Mouse (Mus musculus): ENCODE measurements around the gene Tspan31.
A peak's percentile ranks its signal among the peaks of the same experiment; 100 is the strongest.

Gene Tspan31

DNA sequence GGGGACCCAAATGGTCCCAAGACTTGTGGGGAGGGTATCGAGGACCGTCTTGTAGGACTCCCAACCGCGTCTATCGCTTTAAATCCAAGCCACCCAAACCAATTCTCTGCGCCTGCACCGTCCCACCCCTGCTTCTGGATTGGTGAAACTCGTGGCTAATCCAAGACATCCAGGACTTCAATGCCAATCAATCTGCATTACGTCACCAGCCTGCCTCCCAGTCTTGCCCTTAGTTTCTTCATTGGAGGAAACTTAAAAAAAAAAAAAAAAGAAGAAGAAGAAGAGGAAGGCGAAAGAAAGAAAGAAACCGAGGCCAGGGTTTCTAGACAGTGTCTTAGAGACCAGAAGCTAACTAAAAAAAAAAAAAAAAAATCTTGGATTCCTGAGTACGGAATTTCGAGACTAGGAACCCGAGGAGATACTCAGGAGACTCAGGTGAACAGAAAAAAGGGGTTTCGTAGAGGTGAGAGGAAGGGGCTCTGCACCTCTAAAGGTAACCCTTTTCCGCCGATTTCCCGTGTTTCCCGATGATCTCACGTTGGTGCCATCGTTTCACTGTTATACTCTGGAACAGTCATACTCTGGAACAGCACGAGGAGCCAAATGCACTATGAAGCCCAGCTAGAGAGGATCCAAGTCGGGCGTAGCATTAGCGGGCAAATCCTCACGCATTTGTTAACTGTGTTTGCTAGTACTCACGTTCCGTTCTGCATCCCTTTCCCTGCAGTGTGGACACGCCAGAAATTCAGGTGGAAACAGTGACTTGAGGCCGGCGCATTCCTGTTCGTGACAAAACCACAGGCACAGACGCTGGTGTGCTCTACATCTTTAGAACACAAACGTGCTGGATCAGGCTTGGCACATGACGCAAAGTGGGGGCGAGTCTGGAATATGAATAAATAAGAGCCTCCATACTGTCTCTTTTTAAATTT, at the start of gene Tspan31:
TSS of gene Tspan31 (minus strand) at position 75 of the 932 bp plus-strand sequence.
- DNase-seq (ENCODE audit: low read depth), result peak; percentile 95

DNA sequence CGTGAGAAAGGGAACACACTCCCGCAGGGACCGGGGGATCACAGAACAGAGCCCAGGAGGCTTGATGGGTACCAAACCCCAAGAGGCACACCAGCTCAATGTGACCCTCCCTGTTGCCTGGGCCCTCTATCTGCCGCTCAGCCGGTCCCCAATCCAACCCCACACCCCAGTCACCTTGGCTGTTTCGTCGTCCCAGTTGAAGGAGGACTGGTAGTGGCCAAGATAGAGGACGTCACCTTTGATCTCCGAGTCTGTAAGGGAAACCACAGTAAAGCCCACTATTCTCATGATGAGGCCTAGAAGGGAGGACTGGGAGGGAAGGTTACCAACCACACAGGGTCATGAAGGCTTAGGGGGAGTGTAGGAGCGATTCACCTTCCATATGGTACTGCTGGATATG, 49.2 kb upstream of the Tspan31 start:
- DNase-seq (ENCODE audit: low read depth), result no peak

DNA sequence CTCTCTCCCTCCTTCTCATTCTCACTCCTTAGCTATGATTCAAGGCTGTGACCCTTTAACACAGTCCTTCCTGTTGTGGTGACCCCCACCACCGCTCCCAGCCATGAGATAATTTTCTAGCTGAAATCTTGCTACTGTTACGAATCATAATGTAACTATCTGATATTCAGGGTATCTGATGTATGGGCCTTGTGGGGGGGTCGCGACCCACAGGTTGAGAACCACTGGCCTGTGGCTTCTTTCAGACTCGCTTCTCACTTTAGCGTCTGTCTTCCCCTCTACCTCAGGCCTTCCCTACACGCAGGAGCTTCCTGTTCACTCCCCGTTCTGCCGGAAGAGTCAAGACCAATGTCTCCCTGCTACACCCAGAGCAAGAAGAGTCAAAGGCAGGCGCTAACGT, 48.4 kb upstream of the Tspan31 start:
- DNase-seq (ENCODE audit: low read depth), result no peak

DNA sequence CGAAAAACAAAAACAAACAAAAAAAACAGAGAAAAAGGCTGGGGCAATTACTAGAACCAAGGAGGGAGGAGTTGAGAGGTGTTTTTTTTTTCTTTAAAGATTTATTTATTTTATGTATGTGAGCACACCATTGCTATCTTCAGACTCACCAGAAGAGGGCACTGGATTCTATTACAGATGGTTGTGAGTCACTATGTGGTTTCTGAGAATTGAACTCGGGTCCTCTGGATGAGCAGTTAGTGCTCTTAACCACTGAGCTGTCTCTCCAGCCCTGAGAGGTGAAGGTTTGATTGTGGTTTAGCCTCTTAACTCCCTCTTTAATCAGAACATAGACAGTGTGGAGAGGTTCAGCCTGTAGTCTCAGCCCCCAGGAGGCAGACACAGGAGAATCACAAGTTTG, 45.0 kb upstream of the Tspan31 start:
- no peak for DNase-seq (ENCODE audit: low read depth)

DNA sequence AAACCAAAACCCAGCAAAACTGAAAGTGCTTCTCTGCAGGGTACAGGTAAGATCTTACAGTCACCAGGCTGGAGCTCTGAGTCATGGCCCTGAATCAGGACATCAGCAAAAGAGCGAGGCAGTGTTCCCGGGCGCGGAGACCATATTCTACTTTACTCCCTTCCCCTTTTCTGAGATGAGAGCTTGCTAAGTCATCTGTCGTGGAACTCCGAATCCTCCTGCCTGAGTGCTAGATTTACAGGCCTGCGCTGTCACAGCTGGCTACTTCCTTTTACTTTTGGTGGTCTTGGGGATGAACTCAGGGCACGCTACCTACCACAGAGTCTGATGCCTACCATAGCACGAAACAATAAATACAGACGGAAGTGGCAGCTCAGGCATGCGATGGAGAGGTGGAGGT, 44.3 kb upstream of the Tspan31 start:
- DNase-seq (ENCODE audit: low read depth), result no peak

DNA sequence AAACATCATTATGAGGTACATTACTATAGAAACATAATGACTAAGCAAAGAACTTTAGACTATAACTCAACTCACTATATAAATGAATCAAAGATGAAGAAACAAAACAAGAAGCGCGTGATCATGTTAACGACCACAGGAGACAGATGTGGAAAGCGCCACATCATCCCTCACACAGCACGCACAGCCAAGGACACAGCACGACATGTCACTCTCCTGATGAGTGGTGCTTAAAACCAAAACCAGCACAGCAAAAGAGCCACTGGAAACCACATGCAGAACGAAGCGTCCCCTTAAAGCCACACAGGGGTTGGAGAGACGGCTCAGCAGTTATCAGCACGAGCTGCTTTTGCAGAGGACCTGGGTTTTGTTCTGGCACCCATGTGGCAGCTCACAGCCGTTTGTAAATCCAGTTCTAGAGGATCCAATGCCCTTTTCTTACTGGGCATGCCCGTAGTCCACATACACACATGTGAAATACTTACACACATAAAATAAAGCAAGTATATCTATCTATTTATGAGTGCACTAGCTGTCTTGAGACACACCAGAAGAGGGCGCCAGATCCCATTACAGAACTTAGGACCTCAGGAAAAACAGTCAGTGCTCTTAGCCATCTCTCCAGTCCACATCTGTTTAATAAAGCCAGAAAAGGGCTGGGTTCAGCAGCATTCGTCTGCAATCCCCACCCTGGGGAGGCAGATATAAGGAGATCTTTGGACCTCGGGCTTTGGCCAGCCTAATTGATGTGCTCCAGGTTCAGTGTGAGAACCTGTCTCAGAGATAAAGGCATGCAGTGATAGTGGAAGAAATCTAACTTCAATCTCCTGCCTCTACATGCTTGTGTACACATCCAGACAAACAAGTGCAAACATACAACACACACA, 41.2 kb upstream of the Tspan31 start:
- no peak for DNase-seq (ENCODE audit: low read depth)

DNA sequence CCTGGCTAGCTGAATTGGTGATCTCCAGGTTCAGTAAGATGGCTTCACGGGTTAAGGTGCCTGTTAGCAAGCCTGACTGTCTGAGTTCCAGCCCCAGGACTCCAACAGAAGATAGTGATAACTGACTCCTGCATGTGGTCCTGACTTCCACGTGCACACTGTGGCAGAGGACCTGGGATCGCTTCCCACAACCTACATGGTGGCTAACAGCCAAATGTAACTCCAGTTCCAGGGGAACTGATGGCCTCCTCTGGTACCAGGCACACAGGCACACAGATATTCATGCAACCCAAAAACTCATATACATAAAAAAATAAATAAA, 38.2 kb upstream of the Tspan31 start:
- DNase-seq (ENCODE audit: low read depth), result no peak

DNA sequence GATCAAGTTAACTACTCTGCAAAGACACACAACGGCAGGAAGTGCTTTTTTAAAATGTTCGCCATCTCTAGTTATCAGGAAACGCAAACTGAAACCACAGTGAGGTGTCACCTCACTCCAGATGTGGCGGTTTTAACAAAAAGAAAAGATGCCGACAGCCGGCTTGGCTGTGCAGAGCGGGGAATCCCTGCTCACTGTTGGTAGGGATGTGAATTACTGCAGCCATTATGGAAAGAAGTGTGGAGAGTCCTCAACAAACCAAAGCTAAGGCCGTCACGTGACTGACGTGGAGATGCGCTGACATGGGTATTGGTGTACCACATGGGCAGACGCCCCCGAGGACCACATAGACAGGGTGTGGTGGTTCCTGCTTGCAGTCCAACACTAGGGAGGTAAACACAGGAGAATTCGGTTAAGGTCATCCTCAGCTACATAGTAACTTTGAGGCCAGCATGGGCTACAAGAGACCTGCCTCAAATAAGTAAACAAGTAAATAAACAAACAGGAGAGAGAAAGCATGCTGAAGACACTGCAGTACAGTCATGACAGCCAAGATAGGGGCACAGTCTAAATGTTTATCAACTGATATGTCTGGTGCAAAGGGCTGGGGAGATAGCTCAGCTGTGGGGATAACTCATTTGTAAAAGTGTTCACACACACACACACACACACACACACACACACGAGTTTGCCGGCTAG, 37.6 kb upstream of the Tspan31 start:
- no peak for DNase-seq (ENCODE audit: low read depth)

DNA sequence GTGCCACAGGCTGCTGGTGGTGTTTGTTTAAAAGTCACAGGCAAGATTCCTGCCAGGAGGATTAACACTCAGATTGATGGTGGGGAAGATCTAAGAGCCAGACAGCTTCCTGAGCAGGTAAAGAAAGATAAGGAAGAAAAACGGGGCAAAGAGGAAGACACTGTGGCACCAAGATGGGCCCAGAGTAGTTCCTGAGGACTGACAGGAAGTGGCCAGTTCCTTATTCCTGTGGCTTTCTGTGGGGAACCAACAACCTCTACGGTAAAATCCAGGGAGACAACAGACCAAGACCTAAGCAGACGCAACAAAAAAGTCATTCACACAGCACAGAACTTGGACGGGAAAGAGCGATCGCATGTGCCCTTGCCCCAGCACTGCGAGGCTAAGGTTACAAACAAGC, 33.6 kb upstream of the Tspan31 start:
- DNase-seq (ENCODE audit: low read depth), result no peak

DNA sequence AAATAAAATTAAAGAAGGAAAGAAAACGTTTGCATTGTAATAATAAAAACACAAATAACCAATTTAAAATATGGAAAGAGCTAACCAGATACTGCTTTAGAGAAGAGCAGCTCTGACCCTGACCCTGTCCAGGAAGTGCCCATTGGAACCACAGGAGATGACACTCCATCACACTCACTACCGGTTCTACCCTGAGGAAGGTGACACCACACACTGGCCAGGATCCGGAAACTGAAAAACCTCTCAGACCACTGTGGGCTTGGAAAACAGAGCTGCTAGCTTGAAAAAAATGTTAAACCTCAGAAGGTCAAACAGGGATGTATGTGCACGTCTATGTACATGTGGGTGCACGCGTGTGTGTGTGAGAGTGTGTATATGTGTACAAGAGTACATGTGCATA, 31.1 kb upstream of the Tspan31 start:
- DNase-seq (ENCODE audit: low read depth), result no peak

DNA sequence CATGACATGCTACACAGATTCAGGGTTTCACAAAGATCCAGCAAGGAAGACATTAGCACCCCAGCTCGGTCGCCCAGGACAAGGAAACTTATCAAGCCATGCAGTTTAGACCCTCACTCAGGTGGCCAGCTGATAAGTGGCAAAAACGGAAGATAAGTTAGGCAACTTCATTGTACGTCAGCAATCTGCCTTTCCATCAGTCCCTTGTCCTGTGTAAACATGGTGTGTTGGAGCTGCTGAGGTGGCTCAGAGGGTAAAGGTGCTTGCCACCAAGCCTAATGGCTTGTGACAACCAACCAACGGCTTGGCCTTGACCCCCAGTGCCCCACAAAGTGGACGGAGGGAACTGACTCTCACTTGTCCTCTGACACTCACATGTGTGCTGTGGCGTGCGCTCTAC, 30.4 kb upstream of the Tspan31 start:
- no peak for DNase-seq (ENCODE audit: low read depth)

DNA sequence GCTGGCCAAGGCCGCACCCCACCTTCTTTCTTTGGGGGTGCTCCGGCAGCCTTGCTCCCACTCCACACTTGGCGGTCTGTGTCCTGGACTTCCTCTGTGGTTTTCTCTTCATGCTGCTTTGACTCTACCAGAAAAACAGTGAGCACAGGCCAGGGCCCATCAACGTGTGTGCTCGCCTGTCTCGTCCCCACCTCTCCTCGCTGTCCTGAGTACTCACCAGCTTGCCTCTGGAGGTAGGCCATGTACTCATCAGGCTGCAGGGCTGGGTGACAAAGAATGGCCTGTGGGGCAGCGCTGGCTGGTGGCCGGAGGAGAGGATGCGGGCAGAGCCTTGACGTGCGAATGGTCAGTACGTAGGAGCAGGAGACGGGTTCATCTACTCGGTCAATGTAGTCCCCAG, 29.8 kb upstream of the Tspan31 start:
- no peak for DNase-seq (ENCODE audit: low read depth)

DNA sequence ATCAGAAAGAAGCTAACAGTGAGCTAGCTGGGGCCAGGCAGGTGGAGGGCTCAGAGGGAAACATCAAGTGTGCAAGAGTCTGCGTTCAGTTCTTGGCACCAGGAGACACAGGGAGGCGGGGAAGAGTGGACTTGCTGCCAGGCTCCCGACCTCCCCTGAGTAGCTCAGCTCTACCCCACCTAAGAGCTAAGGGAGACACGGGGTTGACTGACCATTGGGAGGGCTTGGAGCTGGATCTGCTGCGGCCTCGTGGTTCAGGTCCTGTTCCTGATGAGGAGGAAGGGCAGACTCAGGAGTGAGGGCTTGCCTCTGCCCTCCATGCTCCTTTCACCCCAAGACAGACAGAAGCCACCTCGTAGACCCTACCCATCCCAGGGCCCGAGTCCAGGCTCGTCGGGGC, 29.1 kb upstream of the Tspan31 start:
- DNase-seq (ENCODE audit: low read depth), result no peak

DNA sequence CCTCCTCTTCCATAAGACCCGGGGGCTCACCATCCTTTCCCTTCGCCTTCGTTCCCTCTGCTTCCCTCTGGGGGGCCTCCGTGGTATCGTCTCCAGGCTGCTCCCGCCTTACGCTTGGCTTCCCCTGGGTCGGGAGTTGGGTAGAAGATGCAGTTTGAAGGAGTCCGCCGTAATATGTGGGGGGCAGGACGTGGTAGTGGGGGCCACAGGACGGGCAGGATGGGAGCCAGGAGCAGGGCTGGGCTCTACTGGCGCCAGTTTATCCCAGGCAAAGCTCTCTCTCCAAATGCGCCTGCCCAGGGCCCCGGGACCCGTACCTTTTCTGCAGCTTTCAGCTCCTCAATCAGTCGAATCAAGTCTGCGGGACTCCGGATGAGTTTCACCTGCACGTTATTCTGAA, 28.4 kb upstream of the Tspan31 start:
- DNase-seq (ENCODE audit: low read depth), result no peak

DNA sequence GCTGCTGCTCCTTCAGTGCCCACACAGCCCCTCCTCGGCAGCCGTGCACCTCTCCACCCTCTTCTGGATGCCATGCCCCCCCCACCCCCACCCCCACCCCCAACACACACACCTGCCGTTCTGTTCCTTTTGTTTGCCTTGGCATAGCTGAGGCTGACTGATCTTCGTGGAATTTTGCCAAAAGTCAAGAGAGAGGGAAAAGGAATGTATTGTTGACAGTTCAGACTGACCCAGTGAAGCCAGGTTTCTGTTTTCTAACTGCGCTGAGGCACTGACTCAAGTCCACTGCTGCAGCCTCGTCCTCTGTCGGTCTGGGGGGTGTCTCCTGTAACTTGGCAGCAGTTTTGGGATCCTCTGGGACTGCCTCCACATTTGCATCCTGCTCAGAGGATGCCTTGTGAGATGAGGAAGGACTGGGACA, 24.3 kb upstream of the Tspan31 start:
- no peak for DNase-seq (ENCODE audit: low read depth)

DNA sequence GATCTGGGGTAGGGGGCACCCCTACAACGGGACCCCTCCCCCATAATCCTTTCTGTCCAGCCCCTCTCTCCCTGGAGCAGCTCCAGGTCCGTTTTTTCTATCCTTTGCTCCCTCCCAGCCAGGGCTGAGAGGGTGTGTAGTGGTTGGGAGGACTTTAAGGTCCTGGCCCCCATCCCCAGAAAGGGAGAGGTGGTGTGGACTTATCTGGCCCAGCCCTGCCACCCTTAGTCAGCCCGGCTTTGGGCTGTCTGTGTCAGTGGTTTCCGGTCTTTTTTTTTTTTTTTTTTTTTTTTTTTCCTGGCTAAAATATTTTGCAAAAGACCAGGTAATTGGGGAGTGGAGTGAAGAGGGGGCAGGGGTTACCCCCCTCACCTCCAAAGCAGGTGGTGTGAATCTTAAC, 22.7 kb upstream of the Tspan31 start:
- DNase-seq (ENCODE audit: low read depth), result no peak

DNA sequence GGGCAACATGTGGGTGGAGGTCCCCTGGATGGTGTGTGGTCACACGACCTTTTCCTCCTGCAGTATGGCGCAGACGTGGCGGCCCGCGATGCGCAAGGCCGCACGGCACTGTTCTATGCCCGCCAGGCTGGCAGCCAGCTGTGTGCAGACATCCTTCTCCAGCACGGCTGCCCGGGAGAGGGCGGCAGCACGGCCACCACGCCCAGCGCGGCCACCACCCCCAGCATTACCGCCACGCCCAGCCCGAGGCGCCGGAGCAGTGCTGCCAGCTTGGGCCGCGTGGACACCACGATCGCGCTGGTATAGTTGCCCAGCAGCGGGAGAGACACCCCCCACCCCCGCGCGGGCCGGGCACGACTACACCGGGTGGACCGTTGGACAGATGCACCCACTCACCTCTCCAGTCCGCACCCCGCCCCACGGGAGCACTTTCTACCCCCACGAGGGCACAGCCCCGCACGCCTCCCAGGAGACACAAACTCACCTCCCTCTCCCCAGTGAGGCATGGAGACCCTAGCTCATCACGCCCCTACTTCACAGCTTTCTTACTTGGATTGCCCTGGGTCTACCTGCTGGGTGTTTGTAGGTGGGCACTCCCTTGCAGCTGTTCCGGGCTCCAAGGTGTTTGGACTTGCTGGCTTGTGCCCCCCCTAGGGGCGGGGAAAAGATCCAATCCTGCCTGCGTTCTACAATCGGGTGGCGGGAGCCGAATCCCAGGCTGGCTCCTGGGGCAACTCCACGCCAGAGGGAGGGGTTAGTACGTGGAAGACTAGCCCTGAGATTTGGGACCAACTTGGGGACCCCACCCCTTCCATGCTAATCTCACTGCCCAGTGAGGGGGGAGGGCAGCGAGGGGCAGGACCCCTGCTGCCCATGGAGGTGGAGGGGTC, 21.7 kb upstream of the Tspan31 start:
- no peak for DNase-seq (ENCODE audit: low read depth)

DNA sequence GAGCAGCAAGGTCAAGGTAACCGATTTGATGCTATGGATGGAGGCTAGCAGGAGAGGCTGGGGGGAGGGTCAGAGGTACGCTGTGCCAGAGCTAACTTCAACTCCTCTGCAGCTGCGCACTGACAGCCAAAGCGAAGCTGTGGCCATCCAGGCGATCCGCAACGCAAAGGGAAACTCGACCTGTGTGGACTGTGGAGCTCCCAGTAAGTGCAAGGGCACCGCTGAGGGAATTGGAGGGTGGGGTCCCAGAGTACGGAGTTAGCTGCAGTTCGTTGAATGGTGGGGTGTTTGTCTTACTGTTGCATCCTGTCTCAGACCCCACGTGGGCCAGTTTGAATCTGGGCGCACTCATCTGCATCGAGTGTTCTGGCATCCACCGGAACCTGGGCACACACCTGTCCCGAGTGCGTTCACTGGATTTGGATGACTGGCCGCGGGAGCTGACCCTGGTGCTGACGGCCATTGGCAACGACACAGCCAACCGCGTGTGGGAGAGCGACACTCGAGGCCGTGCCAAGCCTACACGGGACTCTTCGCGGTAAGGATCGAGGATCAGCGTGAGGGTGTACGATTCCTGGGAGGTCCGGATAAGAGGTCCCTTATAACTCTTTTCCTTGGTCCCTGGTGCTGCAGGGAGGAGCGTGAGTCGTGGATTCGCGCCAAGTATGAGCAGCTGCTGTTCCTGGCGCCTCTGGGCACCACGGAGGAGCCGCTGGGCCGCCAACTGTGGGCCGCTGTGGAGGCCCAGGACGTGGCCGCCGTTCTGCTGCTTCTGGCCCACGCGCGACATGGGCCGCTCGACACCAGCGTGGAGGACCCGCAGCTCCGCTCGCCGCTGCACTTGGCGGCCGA, 20.7 kb upstream of the Tspan31 start:
- DNase-seq (ENCODE audit: low read depth), result no peak

DNA sequence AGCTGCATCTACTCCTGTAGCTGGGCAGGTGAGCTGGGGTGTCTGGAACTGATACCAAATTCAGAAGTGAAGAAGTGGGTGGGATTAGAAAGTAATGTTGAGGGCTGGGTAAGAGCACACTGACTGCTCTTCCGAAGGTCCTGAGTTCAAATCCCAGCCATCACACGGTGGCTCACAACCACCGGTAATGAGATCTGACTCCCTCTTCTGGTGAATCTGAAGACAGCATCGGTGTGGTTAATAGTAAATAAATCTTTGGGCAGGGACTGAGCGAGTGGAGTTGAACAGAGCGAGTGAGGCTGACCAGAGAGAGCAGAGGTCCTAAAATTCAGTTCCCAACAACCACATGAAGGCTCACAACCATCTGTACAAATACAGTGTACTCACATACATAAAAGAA, 15.6 kb upstream of the Tspan31 start:
- no peak for DNase-seq (ENCODE audit: low read depth)

DNA sequence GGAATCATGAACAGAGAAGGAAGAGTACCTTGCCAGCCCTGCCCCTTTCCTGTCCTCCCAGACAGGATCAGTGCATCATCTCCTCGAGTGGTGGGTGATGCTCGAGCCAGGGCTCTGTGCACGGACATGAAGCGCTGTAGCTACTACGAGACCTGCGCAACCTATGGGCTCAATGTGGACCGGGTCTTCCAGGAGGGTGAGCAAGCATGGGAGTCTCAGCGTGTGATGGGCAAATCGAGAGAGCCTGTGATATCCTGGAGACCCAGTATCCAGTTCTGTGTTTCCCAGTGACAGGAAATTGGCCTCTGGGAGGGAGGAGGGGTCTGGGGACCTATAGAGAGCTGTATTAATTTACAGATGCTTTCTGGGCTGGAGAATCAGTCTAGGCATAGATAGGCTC, 15.0 kb upstream of the Tspan31 start:
- no peak for DNase-seq (ENCODE audit: low read depth)

DNA sequence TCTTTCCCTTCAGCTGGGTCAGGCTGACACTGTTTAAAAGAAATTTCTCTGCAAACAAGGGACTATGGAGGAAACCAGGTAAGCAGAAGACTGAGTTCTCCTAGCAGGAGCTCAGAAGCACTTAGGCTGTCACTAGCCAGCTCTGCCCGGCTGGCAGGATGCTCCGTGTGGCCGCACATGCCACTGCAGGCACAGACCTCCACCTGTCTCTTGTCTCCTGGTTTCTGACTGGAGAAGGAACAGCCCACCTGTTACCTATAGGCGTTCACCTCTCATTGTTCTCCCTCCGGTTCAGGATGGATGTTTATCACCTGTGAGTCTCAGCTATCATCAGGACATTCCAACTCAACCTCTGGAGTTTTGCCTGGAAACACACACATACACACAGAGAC, 13.8 kb upstream of the Tspan31 start:
- DNase-seq (ENCODE audit: low read depth), result no peak
